Mouse (Mus musculus) limb, embryonic 10.5 days (tissue): ENCODE results near the gene Ercc6. TPM values are rescaled to one million over a fixed set of nuclear protein-coding genes. Genes with fewer than 3 reads are reported as not detected.
A peak's percentile ranks its signal among the peaks of the same experiment; 100 is the strongest.

ENCODE experiments used
- DNase-seq: peaks from one replicate; pipeline ENCODE4 v3.0.0-alpha.2; 2017; ENCODE audit warnings: low spot score
- H3K27ac ChIP-seq: fragments of 300-500 bp; sonication (generic); 2 replicates; pipeline ENCODE4 v1.5.1; 2016; ENCODE audit warnings: mild to moderate bottlenecking
- H3K27me3 ChIP-seq: fragments of 300-500 bp; sonication (generic); 2 replicates; pipeline ENCODE4 v1.6.1; 2016; ENCODE audit warnings: low read depth, mild to moderate bottlenecking; ENCODE audit not compliant: poor library complexity, severe bottlenecking
- H3K36me3 ChIP-seq: fragments of 300-500 bp; sonication (generic); 2 replicates; pipeline ENCODE4 v1.6.1; 2016; ENCODE audit warnings: mild to moderate bottlenecking, moderate library complexity
- H3K4me1 ChIP-seq: fragments of 300-500 bp; sonication (generic); 2 replicates; pipeline ENCODE4 v1.6.1; 2016
- H3K4me3 ChIP-seq: fragments of 300-500 bp; sonication (generic); 2 replicates; pipeline ENCODE4 v1.5.1; 2016; ENCODE audit warnings: mild to moderate bottlenecking, moderate library complexity
- H3K9me3 ChIP-seq: fragments of 300-500 bp; sonication (generic); replicated peaks from 2 replicates; pipeline ENCODE4 v1.6.1; 2016; ENCODE audit warnings: mild to moderate bottlenecking
- WGBS: fragments of 180-500 bp; shearing (Covaris S2); methylation state at CpG from one replicate; pipeline ENCODE4 v1.1.7; 2016; 5-methylcytosine and 5-hydroxymethylcytosine counted together
- polyA plus RNA-seq: library from polyadenylated mRNA; unstranded; fragments of >200 nt; fragmentation: Nextera tagmentation; extraction: Ambion mirVana; gene quantifications from 2 replicates; pipeline ENCODE4 v1.2.1, GENCODE M21; 2016

Gene Ercc6
- polyA plus RNA-seq, 1 experiment from 2014 or later, result 31.4 TPM

GRCm38 (mm10) chr14:32502764-32503688, 10.3 kb upstream of the Ercc6 start:
- H3K4me1 ChIP-seq, result peaks cover 4% of the 10 kb centered on the region; the same call in 1 of the 2 replicates
- WGBS, result 77% methylated on average over 9 of the region's 9 CpGs
- no peaks in the 10 kb centered on the region for H3K36me3 ChIP-seq
- no peaks in the 10 kb centered on the region for H3K9me3 ChIP-seq
- H3K27ac ChIP-seq, result no peak overlapping the region
- no peak overlapping the region for H3K4me3 ChIP-seq
- H3K27me3 ChIP-seq, result no peaks in the 10 kb centered on the region
- no peak for DNase-seq

DNA sequence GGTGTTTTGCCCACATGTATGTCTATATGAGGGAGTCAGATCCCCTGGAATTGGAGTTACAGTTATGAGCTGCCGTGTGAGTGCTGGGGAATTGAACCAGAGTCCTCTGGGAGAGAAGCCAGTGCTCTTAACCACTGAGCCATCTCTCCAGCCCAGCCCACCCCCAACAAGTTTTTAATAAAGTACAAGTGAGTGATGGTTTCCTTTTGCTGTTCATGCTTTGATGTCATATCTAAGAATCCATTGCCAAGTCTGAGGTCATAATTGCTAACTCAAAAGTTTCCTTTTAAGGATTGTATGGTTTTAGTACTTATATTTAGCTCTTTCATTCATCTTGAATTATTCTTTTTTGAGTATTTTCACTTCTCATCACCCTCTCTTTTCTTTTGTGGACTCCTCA, 9.4 kb upstream of the Ercc6 start:
- Histone ChIP-seq H3K27me3 (no peaks in the 10 kb centered on the region), H3K4me3 (no peak overlapping the region), H3K27ac (no peak overlapping the region), H3K9me3 (no peaks in the 10 kb centered on the region), H3K4me1 (peaks cover 4% of the 10 kb centered on the region; the same call in 1 of the 2 replicates), H3K36me3 (no peaks in the 10 kb centered on the region)
- WGBS, result 94% methylated on average over 1 of the region's 1 CpGs
- no peak for DNase-seq

DNA sequence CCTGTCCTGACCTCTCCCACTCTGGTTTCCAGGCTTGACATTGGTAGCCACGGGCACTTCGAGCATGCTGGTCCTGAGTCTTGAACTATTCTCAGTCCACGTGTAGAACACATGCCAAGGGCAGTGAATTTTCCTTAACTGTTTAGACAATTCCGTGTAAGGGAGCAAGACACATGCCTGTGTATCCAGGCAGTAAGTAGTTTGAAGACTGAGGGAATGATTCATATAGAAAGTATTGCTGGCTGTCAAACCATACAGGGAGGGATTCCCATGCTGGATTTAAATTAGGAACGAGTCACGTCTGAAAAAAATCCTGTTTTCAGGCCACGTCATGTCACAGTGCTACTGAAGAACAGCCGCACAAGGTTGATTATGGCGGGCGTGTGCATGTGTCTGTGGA, 7.0 kb upstream of the Ercc6 start:
- 92% methylated on average over 10 of the region's 10 CpGs for WGBS
- H3K27me3 ChIP-seq, result no peaks in the 10 kb centered on the region
- peaks cover 4% of the 10 kb centered on the region; the same call in 1 of the 2 replicates for H3K4me1 ChIP-seq
- no peak overlapping the region for H3K4me3 ChIP-seq
- no peaks in the 10 kb centered on the region for H3K9me3 ChIP-seq
- H3K27ac ChIP-seq, result no peak overlapping the region
- no peaks in the 10 kb centered on the region for H3K36me3 ChIP-seq
- DNase-seq, result no peak

- no peak for DNase-seq
- Histone ChIP-seq H3K4me3 (no peak overlapping the region), H3K27ac (no peak overlapping the region), H3K4me1 (peaks cover 4% of the 10 kb centered on the region; the same call in 1 of the 2 replicates), H3K9me3 (no peaks in the 10 kb centered on the region), H3K27me3 (no peaks in the 10 kb centered on the region), H3K36me3 (no peaks in the 10 kb centered on the region)
- WGBS, result 96% methylated on average over 4 of the region's 4 CpGs
Measured at GRCm38 (mm10) chr14:32507216-32507615, 6.1 kb upstream of the Ercc6 start.

DNA sequence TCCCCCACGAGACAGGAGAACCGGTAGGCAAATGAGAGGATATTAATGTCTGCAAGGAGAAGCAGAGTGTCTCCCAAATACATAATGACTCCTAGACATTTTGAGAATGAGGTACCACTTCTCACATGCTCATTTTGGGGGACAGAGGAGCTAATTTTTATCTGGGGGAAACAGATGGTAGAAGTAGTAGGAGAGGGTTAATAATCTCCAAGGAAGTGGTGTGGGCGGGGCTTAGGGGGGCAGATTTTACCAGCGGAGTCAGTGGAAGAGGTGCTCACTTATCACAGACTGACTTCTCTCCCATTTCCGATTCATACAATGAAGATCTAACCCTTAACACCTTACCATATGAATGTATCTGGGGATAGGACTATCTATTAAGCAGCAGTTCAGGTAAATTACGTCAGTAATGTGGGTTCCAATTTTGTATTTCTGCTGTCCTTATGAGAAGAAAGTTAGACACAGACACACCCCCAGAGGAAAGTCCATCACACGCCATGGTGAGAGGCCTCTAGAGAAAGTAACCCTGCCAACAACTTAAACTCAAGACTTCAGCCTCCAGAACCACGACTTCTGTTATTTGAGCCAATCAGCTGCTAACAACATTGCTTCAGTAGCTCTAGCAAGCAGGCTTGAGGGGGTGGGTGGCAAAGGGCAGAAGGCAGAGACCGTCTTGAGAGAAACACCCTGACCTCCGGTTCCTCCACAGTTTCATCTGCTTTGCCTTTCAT, 5.1 kb upstream of the Ercc6 start:
- peaks cover 6% of the 10 kb centered on the region for H3K4me1 ChIP-seq
- WGBS, result 71% methylated on average over 10 of the region's 10 CpGs
- DNase-seq, result no peak
- no peaks in the 10 kb centered on the region for H3K36me3 ChIP-seq
- no peak overlapping the region for H3K4me3 ChIP-seq
- no peak overlapping the region for H3K27ac ChIP-seq
- H3K27me3 ChIP-seq, result no peaks in the 10 kb centered on the region
- H3K9me3 ChIP-seq, result no peaks in the 10 kb centered on the region

- no peaks in the 10 kb centered on the region for H3K27me3 ChIP-seq
- no peak overlapping the region for H3K4me3 ChIP-seq
- WGBS, result 89% methylated on average over 6 of the region's 6 CpGs
- H3K36me3 ChIP-seq, result no peaks in the 10 kb centered on the region
- no peaks in the 10 kb centered on the region for H3K9me3 ChIP-seq
- no peak overlapping the region for H3K27ac ChIP-seq
- no peak for DNase-seq
- peaks cover 10% of the 10 kb centered on the region for H3K4me1 ChIP-seq
Measured at GRCm38 (mm10) chr14:32509443-32509961, 3.8 kb upstream of the Ercc6 start.

- peaks cover 12% of the 10 kb centered on the region for H3K4me1 ChIP-seq
- H3K36me3 ChIP-seq, result peaks cover 15% of the 10 kb centered on the region
- WGBS, result 47% methylated on average over 9 of the region's 9 CpGs
- peak overlapping the region; percentile 93 for H3K27ac ChIP-seq
- DNase-seq, result no peak
- no peaks in the 10 kb centered on the region for H3K27me3 ChIP-seq
- H3K4me3 ChIP-seq, result peak overlapping the region; percentile 87
- no peaks in the 10 kb centered on the region for H3K9me3 ChIP-seq
Measured at GRCm38 (mm10) chr14:32512912-32513311, 409 bp upstream of the Ercc6 start.

DNA sequence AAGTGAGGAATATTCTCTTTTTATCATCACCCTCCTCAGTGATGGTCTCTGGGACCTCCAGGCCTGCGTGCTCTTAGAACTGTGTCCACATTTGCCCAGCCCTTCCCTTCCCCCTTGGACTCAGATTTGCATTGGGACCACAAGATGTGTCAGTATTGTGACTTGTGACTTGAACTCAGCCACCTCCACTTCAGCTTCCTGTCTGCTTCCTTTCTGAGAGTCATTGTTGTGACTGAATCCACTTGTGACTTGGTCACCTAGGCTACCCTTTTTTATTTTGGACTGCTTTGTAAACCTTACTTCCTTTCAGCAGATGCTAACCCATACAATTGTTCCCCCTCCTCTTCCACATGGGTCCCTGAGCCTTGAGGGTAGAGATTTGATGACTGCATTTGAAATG, 2.8 kb downstream of the Ercc6 start:
- H3K9me3 ChIP-seq, result no peaks in the 10 kb centered on the region
- 88% methylated on average over 1 of the region's 1 CpGs for WGBS
- H3K4me3 ChIP-seq, result no peak overlapping the region
- no peak for DNase-seq
- H3K27ac ChIP-seq, result no peak overlapping the region
- H3K4me1 ChIP-seq, result peaks cover 12% of the 10 kb centered on the region
- H3K36me3 ChIP-seq, result peaks cover 47% of the 10 kb centered on the region
- no peaks in the 10 kb centered on the region for H3K27me3 ChIP-seq

- no peak overlapping the region for H3K4me3 ChIP-seq
- 96% methylated on average over 2 of the region's 2 CpGs for WGBS
- no peak for DNase-seq
- no peak overlapping the region for H3K27ac ChIP-seq
- no peaks in the 10 kb centered on the region for H3K9me3 ChIP-seq
- H3K4me1 ChIP-seq, result peaks cover 7% of the 10 kb centered on the region
- H3K27me3 ChIP-seq, result no peaks in the 10 kb centered on the region
- peaks cover 66% of the 10 kb centered on the region for H3K36me3 ChIP-seq
Measured at GRCm38 (mm10) chr14:32518543-32518942, 5.2 kb downstream of the Ercc6 start.

DNA sequence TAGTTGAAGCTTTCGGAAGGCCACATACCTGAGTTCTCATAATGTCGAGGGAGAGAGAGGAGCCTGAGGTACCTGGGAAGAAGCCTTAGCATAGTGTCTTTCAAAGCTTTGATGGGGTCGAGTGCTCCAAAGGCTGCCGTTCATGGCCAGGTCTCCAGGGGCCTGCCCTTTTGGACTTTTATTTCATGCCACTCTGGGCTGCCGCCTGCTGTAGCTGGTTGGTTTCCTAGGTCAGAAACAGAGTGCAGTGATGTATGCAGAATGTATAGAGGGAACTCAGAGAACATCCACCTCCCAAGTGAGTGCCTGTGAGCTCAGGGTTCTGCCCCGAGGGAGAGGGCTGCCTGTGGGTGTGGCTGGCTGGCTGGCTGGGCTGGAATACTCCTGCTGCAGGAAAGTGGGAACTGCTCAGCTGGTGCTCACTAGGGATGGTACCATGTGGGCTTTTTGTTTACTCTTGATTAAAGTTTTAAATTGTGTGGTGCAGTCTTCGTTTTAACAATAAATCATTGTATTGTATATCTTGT, 7.1 kb downstream of the Ercc6 start:
- H3K9me3 ChIP-seq, result no peaks in the 10 kb centered on the region
- H3K27ac ChIP-seq, result no peak overlapping the region
- no peaks in the 10 kb centered on the region for H3K4me1 ChIP-seq
- WGBS, result 83% methylated on average over 7 of the region's 7 CpGs
- DNase-seq, result no peak
- H3K27me3 ChIP-seq, result no peaks in the 10 kb centered on the region
- peaks cover 74% of the 10 kb centered on the region for H3K36me3 ChIP-seq
- H3K4me3 ChIP-seq, result no peak overlapping the region

GRCm38 (mm10) chr14:32522336-32522735, 9.0 kb downstream of the Ercc6 start:
- H3K27ac ChIP-seq, result no peak overlapping the region
- H3K4me3 ChIP-seq, result no peak overlapping the region
- H3K36me3 ChIP-seq, result peaks cover 83% of the 10 kb centered on the region
- H3K9me3 ChIP-seq, result no peaks in the 10 kb centered on the region
- H3K27me3 ChIP-seq, result no peaks in the 10 kb centered on the region
- DNase-seq, result no peak
- WGBS, result 94% methylated on average over 2 of the region's 2 CpGs
- H3K4me1 ChIP-seq, result no peaks in the 10 kb centered on the region

- Histone ChIP-seq H3K9me3 (no peaks in the 10 kb centered on the region), H3K36me3 (peaks cover 77% of the 10 kb centered on the region), H3K27me3 (no peaks in the 10 kb centered on the region), H3K27ac (no peak overlapping the region), H3K4me1 (no peaks in the 10 kb centered on the region), H3K4me3 (no peak overlapping the region)
- no peak for DNase-seq
- 91% methylated on average over 1 of the region's 1 CpGs for WGBS
Measured at GRCm38 (mm10) chr14:32524071-32524470, 10.8 kb downstream of the Ercc6 start.
